In the genomic region with DNA sequence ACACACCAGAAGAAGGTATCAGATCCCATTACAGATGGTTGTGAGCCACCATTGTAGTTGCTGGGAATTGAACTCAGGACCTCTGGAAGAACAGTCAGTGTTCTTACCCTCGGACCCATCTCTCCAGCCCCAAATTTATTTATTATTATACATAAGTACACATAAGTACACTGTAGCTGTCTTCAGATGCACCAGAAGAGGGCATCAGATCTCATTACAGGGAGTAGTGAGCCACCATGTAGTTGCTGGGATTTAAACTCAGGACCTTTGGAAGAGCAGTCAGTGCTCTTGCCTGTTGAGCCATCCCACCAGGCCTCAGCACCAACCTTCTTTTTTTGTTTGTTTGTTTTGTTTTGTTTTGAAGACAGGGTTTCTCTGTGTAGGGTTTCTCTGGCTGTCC, we compare ENCODE assay signal across 20 mouse cellular contexts. TPM values are rescaled to one million over a fixed set of nuclear protein-coding genes. Genes with fewer than 3 reads are reported as not detected.
"Had no signal": no experiment of that assay in that cellular context is flagged by ENCODE, and none has a peak within 500 bp of the region (broad histone marks: within the 10 kb centered on the region; RNA-seq: fewer than 3 reads in every experiment).

No protein-coding gene starts in this region.

RNA-seq across cellular contexts. Expression of a gene that starts 1.9 kb away (rescaled TPM):
- total RNA-seq: gastrocnemius, adult 8-10 months; gastrocnemius, postnatal 14 days; gastrocnemius, postnatal 36 days; heart, adult 8-10 months; heart, postnatal 10 days; heart, postnatal 25 days; heart, postnatal 4 days; layer of hippocampus, adult 8-10 months; layer of hippocampus, postnatal 36 days; left cerebral cortex, postnatal 36 days had no signal
- polyA plus RNA-seq: gonadal fat pad, adult 2 months; heart, embryonic 14.5 days; heart, embryonic 16.5 days; hindbrain, embryonic 10.5 days; hindbrain, embryonic 14.5 days; hindbrain, embryonic 16.5 days; inflammation-experienced regulatory T-cells, adult 6 months; intestine, postnatal 0 days; liver, embryonic 13.5 days; liver, embryonic 15.5 days had no signal
